Mouse (Mus musculus): ENCODE data around the gene Sirt6. TPM values are rescaled to one million over a fixed set of nuclear protein-coding genes. Genes with fewer than 3 reads are reported as not detected.
"Not testable (repeated sequence)": the region's sequence is repeated elsewhere in the genome, so short reads cannot be mapped to it uniquely, and the experiment has no call there.

The Sirt6 gene
- total RNA-seq, 1 experiment: 14.5 TPM

DNA sequence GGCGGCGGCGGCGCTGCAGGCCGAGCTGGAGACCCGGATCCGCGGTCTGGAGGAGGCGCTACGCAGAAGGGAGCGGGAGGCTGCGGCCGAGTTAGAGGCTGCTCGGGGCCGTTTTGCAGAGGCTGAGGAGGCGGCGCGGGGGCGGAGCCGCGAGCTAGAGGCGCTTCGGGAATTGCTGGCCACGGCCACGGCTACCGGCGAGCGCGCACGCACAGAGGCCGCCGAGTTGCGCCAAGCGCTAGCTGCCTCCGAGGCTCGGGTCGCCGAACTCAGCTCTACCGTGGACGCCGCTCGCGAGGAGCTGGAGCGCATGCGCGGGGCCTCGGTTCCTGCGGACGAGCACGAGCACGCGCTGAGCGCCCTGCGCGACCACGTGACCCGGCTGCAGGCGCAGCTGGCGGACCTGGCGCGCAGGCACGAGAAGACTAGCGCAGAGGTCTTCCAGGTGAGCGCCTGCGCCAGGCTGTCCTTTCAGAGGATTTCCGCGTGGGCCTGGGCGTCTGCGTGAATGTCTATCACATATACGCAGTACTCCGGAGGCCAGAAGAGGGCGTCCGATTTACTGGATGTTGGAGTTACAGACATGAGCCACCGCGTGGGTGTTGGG is 16.0 kb upstream of the Sirt6 start:
- in situ Hi-C loops (cut with MboI; ENCODE audit: low sequenced_read_pairs in 2 of 2, unreplicated experiment in 2 of 2): no loop called here

DNA sequence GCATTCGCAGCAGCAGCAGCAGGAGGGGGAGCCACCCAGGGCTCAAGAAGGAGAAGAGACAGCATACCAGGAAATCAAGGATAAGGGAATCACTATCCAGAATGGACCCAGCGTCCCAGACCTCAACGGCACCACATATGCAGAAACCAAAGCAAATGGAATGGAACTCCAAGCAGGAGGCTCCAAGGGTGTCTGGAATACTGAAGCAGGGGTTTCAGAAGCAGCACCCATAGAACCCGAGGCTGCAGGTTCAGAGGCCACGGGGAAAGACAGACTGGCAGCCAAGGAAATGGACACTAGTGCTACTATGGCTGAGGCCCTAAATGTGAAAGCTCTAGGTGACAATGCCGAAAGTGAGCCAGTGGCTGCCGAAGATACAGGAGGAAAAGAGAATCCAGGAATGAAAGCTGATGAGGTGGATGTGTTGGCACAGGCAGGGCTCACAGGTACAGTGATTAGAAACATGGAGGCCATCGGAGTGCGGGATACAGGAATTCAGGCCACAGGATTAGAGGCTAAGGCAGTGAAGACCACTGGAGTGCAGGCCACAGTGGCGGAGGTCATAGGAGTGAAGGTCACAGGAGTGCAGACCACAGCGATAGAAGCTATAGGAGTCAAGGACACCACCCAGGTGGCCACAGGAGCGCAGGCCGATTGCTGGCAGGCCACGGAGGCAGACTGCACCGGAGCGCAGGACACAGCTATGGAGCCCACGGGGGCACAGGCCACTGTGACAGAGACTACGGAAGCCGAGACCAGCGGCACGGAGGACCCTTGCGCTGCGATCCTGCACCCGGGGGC is 15.3 kb upstream of the Sirt6 start:
- Histone ChIP-seq H3K36me3 (ENCODE audit: control insufficient read depth, insufficient read depth, low read length, poor library complexity, severe bottlenecking) (no peaks in the 10 kb centered on the region), H3K4me1 (ENCODE audit: control insufficient read depth in 2 of 2, insufficient read depth in 2 of 2, low read length in 2 of 2, poor library complexity in 1 of 2) (peaks cover 0 to 14% of the 10 kb centered on the region in 2 experiments; a peak in 1 of 4 replicates), H3K4me3 (ENCODE audit: insufficient read depth in 1 of 2, low read depth in 1 of 2, low read length in 2 of 2, poor library complexity in 1 of 2, severe bottlenecking in 1 of 2) (peak overlapping the region; percentile 60 to 76), H3K9me3 (ENCODE audit: control insufficient read depth, insufficient read depth, low read depth, low read length) (no peaks in the 10 kb centered on the region), H3K9ac (ENCODE audit: insufficient read depth, low read depth, low read length, poor library complexity, severe bottlenecking) (peak overlapping the region; percentile 87), H3K27ac (ENCODE audit: insufficient read depth, low read depth, low read length, poor library complexity, severe bottlenecking) (peak overlapping the region; percentile 18; the same call in 1 of the 2 replicates)
- in situ Hi-C loops (cut with MboI; ENCODE audit: low sequenced_read_pairs in 2 of 2, unreplicated experiment in 2 of 2): no loop called here
- TF ChIP-seq CHD2 (IDR thresholded peaks at IDR 0.05; ENCODE audit: low read depth, low read length) (no peak), MAFK (IDR thresholded peaks at IDR 0.05; ENCODE audit: insufficient read depth, low read depth, low read length) (no peak), ZNF384 (IDR thresholded peaks at IDR 0.05; ENCODE audit: low read depth, low read length) (no peak), ZC3H11A (IDR thresholded peaks at IDR 0.05; ENCODE audit: borderline replicate concordance, low read depth, low read length) (no peak), HCFC1 (IDR thresholded peaks at IDR 0.05; ENCODE audit: borderline replicate concordance, insufficient read depth, low read length) (no peak)
- no peak for DNase-seq (ENCODE audit: low read depth, low spot score)

More for the DNA sequence above, 16.0 kb upstream of the Sirt6 start:
- no peaks in the 10 kb centered on the region for H3K36me3 ChIP-seq (ENCODE audit: control insufficient read depth, insufficient read depth, low read length, poor library complexity, severe bottlenecking)
- H3K9ac ChIP-seq (ENCODE audit: insufficient read depth, low read depth, low read length, poor library complexity, severe bottlenecking): peak overlapping the region; percentile 87
- peak overlapping the region; percentile 60 to 76 for H3K4me3 ChIP-seq (ENCODE audit: insufficient read depth in 1 of 2, low read depth in 1 of 2, low read length in 2 of 2, poor library complexity in 1 of 2, severe bottlenecking in 1 of 2)
- H3K4me1 ChIP-seq (ENCODE audit: control insufficient read depth in 2 of 2, insufficient read depth in 2 of 2, low read length in 2 of 2, poor library complexity in 1 of 2): peaks cover 0 to 14% of the 10 kb centered on the region in 2 experiments; a peak in 1 of 4 replicates
- DNase-seq (ENCODE audit: low read depth, low spot score): peak; percentile 86
- peak overlapping the region; percentile 18 for H3K27ac ChIP-seq (ENCODE audit: insufficient read depth, low read depth, low read length, poor library complexity, severe bottlenecking)
- H3K9me3 ChIP-seq (ENCODE audit: control insufficient read depth, insufficient read depth, low read depth, low read length): no peaks in the 10 kb centered on the region
- TF ChIP-seq HCFC1 (IDR thresholded peaks at IDR 0.05; ENCODE audit: borderline replicate concordance, insufficient read depth, low read length) (no peak; the same call in 1 of the 2 replicates), ZC3H11A (IDR thresholded peaks at IDR 0.05; ENCODE audit: borderline replicate concordance, low read depth, low read length) (no peak)

DNA sequence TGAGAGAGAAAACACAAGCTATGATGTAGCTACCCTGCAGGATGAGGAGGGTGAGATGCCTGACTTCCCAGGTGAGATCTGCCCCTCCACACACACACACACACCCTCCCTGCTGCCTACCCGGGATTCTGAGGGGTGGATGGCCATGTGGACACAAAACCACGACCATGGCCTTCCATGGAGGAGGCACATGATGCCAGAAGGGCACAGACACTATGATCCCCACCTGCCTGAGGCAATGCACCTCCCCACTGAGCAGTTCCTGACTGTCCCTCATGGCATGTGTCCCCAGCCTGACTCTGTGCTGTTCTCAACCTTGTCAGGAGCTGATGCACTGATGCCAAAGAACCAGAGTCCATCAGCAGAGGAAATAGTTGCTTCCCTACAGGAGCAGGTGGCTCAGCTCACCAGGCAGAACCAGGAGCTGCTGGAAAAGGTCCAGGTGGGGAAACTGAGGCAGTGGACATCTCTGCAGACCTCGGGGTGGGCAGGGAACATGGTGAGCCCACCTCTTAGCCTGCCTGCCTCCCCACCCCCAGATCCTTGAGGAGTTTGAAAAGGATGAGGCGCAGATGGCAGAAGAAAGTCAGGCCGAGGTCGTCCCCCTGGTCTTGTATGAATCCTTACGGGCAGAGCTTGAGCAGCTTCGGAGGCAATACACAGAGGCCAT is 14.5 kb upstream of the Sirt6 start:
- Histone ChIP-seq H3K4me1 (ENCODE audit: control insufficient read depth in 2 of 2, insufficient read depth in 2 of 2, low read length in 2 of 2, poor library complexity in 1 of 2) (peaks cover 0 to 14% of the 10 kb centered on the region in 2 experiments; a peak in 1 of 4 replicates), H3K9me3 (ENCODE audit: control insufficient read depth, insufficient read depth, low read depth, low read length) (no peaks in the 10 kb centered on the region), H3K4me3 (ENCODE audit: insufficient read depth in 1 of 2, low read depth in 1 of 2, low read length in 2 of 2, poor library complexity in 1 of 2, severe bottlenecking in 1 of 2) (no peak overlapping the region; a peak in 1 of 4 replicates), H3K27ac (ENCODE audit: insufficient read depth, low read depth, low read length, poor library complexity, severe bottlenecking) (no peak overlapping the region), H3K9ac (ENCODE audit: insufficient read depth, low read depth, low read length, poor library complexity, severe bottlenecking) (no peak overlapping the region), H3K36me3 (ENCODE audit: control insufficient read depth, insufficient read depth, low read length, poor library complexity, severe bottlenecking) (no peaks in the 10 kb centered on the region)
- TF ChIP-seq ZC3H11A (IDR thresholded peaks at IDR 0.05; ENCODE audit: borderline replicate concordance, low read depth, low read length): no peak
- no peak for TF ChIP-seq MAFK (IDR thresholded peaks at IDR 0.05; ENCODE audit: insufficient read depth, low read depth, low read length)
- TF ChIP-seq HCFC1 (IDR thresholded peaks at IDR 0.05; ENCODE audit: borderline replicate concordance, insufficient read depth, low read length): no peak
- TF ChIP-seq CHD2 (IDR thresholded peaks at IDR 0.05; ENCODE audit: low read depth, low read length): no peak
- no peak for TF ChIP-seq ZNF384 (IDR thresholded peaks at IDR 0.05; ENCODE audit: low read depth, low read length)
- no peak for DNase-seq (ENCODE audit: low read depth, low spot score)
- in situ Hi-C loops (cut with MboI; ENCODE audit: low sequenced_read_pairs in 2 of 2, unreplicated experiment in 2 of 2): no loop called here

DNA sequence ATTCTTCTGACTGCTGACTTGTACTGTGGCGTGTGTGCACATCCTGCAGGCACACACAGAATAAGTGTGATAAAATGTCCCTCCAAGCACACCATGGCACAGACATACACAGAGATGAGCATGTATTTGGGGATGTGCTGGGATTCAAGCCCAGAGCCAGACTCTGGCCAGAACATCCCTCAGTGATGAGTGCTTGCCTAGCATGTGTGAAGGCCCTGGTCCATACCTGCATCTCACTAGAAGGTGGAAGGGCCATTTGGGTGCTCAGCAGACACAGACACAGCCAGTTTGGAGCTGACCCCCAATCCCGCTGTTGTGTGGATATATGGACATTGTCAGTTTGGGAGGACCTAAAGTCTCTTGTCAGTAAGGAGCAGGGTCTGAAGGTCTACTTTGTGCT is 14.0 kb upstream of the Sirt6 start:
- H3K9ac ChIP-seq (ENCODE audit: insufficient read depth, low read depth, low read length, poor library complexity, severe bottlenecking): no peak overlapping the region
- H3K36me3 ChIP-seq (ENCODE audit: control insufficient read depth, insufficient read depth, low read length, poor library complexity, severe bottlenecking): no peaks in the 10 kb centered on the region
- no peak for DNase-seq (ENCODE audit: low read depth, low spot score)
- H3K27ac ChIP-seq (ENCODE audit: insufficient read depth, low read depth, low read length, poor library complexity, severe bottlenecking): no peak overlapping the region
- peaks cover 0 to 16% of the 10 kb centered on the region in 2 experiments; a peak in 1 of 4 replicates for H3K4me1 ChIP-seq (ENCODE audit: control insufficient read depth in 2 of 2, insufficient read depth in 2 of 2, low read length in 2 of 2, poor library complexity in 1 of 2)
- in situ Hi-C loops (cut with MboI; ENCODE audit: low sequenced_read_pairs in 2 of 2, unreplicated experiment in 2 of 2): no loop called here
- TF ChIP-seq ZC3H11A (IDR thresholded peaks at IDR 0.05; ENCODE audit: borderline replicate concordance, low read depth, low read length): no peak
- no peak overlapping the region for H3K4me3 ChIP-seq (ENCODE audit: insufficient read depth in 1 of 2, low read depth in 1 of 2, low read length in 2 of 2, poor library complexity in 1 of 2, severe bottlenecking in 1 of 2)
- H3K9me3 ChIP-seq (ENCODE audit: control insufficient read depth, insufficient read depth, low read depth, low read length): no peaks in the 10 kb centered on the region

DNA sequence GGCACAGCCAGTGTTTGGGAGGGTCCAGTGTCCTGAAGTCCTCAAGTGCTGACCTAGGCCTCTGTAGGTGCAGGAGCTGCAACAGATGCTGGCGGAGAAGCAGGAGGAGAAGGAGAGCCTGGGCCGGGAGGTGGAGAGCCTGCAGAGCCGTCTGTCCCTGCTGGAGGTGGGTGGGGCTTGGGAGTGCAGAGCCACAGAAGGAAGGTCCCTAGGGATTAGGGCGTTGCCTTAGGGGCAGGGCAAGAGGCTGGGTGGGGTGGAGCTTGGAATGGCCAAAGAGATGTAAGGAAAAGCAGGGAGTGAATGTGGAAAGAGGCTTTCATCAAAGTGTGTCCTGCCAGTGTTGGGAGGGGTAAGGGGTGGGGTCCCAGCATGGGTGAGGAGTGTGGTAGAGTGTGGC is 13.2 kb upstream of the Sirt6 start:
- H3K9ac ChIP-seq (ENCODE audit: insufficient read depth, low read depth, low read length, poor library complexity, severe bottlenecking); in situ Hi-C loops (cut with MboI; ENCODE audit: low sequenced_read_pairs in 2 of 2, unreplicated experiment in 2 of 2); H3K4me3 ChIP-seq (ENCODE audit: insufficient read depth in 1 of 2, low read depth in 1 of 2, low read length in 2 of 2, poor library complexity in 1 of 2, severe bottlenecking in 1 of 2); DNase-seq (ENCODE audit: low read depth, low spot score); H3K27ac ChIP-seq (ENCODE audit: insufficient read depth, low read depth, low read length, poor library complexity, severe bottlenecking); H3K36me3 ChIP-seq (ENCODE audit: control insufficient read depth, insufficient read depth, low read length, poor library complexity, severe bottlenecking); H3K9me3 ChIP-seq (ENCODE audit: control insufficient read depth, insufficient read depth, low read depth, low read length): not testable (repeated sequence)
- H3K4me1 ChIP-seq (ENCODE audit: control insufficient read depth in 2 of 2, insufficient read depth in 2 of 2, low read length in 2 of 2, poor library complexity in 1 of 2): peaks cover 2 to 21% of the 10 kb centered on the region in 2 experiments; a peak in 2 of 4 replicates
